Mouse (Mus musculus) megakaryocyte-erythroid progenitor cell, adult 5-6 weeks (primary cell): ENCODE results near the gene Uvssa. TPM values are rescaled to one million over a fixed set of nuclear protein-coding genes. Genes with fewer than 3 reads are reported as not detected.

Source experiments
- ATAC-seq: replicated peaks from 2 replicates; pipeline ENCODE4 v1.8.0; 2016; ENCODE audit warnings: mild to moderate bottlenecking, inconsistent platforms; ENCODE audit not compliant: severe bottlenecking, poor library complexity, low FRiP score, low TSS enrichment
- total RNA-seq, 2 experiments: library from RNA; stranded (forward) in 1 of 2; stranded (reverse) in 1 of 2; fragments of 200-1000, 215-1000 nt in 1 of 2; fragments of >200 nt in 1 of 2; fragmentation: Nextera tagmentation in 1 of 2; gene quantifications; 2 replicates each; pipeline ENCODE4 v1.2.3; 2014 to 2017

The Uvssa gene
- total RNA-seq, 2 experiments from 2014 or later: 4.9 to 13.2 TPM

DNA sequence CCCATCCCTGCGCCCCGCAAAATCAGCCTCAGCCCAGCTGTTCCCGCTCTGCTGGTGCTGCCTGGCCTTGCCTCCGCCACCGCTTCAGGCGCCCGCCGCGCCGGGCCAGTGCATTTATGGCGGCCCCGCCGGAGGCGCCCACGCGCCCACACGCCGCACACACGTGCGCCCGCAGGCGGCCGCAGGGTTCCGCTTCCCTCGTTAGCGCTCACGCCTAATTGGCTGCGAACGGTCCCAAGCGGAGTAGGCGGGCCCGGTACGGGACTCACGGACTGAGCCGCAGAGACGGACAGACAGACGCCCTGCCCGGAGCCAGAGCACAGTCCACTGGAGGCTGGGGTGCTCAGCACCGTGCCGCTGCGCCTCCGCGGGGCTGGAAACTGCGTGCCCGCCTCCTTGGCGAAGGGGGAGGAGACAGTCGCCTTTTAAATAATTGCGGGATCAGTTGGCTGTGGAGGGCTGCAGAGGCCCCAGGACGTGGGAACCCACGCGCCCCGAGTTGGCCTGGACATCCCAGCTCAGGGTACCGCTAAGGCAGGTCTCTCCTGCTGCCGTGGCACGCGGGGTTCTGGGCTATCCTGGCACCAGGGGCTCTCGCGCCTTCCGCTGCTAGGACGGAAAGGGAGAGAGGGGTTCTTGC lies 55.9 kb downstream of the Uvssa start:
- ATAC-seq: no peak

DNA sequence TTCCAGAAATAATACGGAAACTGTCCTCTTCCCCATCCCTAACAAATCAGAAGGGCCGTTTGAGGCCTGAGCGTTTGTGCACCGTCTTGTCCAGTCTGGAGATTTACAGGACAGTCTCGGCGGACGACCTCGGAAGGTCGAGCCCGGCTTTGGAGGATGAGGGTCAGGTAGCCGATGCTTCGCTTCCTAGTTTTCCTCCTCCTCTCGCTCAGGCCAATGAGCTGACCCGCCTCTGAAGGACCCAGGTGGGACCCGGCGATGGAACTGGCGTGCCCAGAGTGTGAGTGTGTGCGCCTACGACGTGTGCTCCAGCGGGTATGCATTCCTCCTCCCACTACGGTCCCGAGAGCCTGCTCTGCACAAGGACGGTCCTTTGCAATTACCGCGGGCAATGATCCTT lies 56.8 kb downstream of the Uvssa start:
- no peak for ATAC-seq

DNA sequence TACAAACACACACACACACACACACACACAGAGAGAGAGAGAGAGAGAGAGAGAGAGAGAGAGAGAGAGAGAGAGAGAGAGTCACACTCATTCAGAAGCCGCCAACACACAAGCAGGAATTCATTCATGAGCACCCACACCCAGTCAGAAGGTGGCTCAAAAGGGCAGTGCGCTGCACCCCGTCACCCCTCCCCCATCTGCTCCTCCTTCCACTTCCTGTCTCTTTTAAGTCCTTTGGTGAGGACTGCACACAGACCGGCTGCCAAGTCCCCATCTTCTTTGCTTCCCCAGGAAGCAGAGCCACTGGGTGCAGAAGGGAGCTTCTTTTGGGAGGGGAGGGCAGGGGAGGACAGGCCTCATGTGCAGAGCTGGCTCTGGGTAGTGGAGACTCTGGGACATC lies 57.6 kb downstream of the Uvssa start:
- no peak for ATAC-seq

DNA sequence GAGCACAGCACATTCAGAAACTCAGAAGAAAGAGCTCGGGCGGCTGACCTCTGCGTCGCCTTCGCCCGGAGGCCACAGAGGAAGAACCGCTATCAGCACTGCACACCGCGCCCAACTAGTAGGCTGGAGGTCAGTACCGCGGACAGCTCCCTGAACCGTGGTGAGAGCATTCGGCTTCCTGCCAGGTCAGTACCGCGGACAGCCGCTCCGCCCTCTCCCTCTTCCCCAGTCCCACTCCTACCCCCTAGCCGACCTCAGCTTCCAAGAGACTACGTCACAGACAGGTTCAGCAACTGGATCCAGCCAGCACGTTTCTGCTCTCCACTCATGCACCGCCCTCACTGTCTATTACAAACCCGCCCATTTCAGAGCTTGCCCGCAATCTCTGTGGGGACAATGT lies 59.9 kb downstream of the Uvssa start:
- ATAC-seq: peak; percentile 85

DNA sequence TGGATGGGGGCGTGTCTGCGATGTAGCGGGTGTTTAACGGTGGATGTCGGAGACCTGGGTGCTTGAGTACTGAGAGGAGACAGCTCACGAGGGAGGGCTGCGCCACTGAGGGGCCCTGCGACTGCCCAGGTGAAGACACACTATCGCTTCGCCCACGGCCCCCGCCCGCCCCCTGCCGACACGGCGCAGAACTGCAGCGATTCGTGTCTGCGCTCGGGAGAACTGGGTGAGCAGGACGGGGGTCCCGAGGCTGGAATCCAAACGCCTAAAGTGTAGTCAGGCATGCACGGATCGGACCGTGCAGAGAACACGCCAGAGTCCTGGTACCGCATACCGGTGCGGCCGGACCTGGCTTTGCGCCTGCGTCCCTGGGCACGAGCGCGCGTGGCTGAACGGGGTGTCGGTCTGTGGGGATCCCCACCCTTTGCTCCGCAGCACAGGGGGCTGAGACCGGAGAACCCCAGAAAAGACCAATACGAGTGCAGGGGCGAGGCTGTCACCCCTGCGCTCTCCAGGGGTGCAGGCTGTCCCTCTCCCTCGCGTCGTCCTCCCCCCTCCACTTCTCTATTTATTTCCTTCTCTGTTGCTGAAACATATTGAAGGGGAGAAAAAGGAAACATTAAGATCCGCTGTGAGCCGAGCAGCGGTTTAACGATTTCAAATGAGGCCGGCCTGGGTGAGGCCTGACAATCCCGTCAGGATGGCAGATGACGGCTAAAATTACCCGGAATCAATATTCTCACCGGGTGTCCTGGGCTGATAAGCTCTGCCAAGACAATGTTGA lies 64.8 kb downstream of the Uvssa start:
- peak; percentile 71 for ATAC-seq

DNA sequence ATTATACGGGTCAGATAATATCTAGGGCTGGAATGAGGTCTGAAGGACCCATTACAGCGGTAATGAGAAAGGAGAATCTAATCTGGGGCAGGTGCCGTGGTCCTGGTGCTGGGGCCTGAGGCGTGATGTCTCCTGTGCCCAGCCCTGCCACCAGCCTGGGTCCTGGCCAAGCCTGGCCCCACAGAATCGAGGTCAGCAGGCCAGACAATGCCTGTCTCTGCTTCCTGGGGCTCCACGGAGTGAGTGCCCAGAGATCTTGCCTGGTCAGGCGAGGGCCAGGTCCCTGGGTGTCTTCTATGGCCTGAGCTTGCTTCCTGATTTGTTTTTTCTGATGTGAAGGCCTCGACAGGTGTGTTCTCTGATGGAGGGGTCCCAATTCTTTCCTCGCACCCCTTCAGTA lies 65.4 kb downstream of the Uvssa start:
- ATAC-seq: peak; percentile 29; the same call in 1 of the 2 replicates

DNA sequence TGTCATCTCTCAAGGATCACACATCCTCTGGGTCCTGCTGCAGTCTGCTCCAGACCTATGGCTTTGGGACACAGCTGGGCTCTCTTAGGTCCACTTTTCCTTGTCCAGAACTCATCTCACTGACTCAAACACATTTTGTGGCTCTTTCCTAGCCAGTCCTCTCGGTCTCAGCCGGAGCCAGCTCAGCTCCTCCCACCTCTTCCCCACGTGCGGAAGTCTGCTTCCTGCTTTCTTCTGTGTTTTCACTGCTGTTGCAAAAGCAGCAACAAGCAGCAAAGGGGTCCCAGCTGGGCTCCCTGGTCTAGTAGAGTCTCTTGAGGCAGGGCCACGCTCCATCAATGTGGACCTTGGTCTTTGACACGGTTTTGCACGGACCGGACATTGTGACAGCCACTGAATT lies 77.4 kb downstream of the Uvssa start:
- ATAC-seq: no peak

DNA sequence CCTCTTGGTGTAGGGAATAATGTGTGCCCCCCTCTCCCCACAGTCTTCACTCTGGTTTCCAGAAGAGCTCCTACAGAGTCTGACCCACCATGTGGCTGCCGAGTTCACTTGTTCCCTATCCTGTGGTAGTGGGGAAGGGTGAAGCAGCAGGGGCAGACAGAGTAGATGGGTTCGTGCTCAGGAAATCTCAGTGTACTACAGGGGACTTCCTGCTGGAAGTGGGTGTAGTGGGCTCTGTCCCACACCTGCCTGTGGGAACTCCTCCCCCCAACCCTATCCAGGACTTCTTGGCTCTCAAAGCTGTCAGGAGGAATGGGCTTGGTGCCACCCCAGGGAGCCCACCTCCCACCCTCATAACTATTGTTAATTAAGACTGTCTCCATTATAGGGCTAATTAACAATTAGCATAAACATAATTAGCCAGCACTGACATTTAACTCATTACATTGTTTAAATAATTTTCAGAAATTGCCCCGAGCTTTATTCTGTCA lies 79.8 kb downstream of the Uvssa start:
- ATAC-seq: no peak

DNA sequence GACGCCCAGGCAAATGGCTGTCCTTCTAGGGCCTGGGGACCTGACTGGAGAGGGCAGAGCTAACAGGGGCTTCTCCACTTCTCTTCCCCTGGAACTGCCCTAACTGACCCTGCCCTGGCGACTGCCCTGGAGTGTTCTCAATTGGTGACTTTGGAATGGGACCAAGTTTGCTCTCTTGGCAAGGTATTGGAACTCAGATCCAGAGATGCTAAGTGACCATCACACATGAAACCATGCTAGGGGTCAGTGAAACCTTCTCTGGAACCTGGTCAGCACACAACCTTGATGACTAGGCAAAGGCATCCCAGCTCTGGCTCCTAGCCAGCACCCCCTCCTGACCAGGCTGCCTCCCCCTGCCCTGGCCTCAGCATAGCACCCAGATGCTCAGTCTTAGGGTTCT lies 80.8 kb downstream of the Uvssa start:
- ATAC-seq: no peak

DNA sequence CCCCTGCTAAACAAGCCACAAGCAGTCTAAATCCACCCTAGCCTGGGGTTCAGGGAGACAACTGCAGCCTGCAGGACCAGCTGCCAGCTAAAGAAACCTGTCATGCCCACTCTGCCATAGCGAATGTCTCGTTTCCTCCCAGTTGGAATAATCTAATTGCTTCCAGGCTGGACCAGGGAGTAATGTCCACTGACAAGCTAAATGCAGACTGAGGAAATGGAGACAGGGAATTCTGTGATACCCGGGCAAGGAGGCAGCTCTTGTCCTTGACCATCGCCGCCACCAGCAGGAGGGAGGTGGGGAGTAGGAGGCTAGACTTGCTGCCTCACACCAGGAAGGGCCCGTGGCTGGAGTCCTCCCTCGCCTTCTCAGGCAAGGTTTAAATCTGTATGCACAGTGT lies 86.0 kb downstream of the Uvssa start:
- ATAC-seq: no peak

DNA sequence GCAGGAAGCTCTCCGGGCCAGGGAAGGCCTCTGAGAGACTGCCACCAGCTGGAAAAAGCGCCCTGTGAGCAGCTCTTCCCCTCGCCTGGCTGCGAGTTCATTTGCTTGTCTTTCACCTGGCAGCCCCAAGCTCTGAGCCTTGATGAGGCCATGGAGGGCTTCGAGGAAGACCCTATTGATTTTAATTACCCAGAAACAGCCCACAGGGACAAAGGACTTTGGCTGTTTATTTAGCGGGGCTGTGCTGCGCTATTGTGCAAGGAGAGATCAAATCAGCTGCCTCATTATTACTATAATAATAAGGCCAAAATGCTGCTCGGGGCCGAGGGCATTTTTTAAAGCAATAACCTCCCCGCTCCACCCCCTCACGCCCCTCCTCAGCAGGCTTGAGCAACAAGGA lies 87.1 kb downstream of the Uvssa start:
- no peak for ATAC-seq

Other genes starting within 250 kb of the Uvssa start
- 23.4 and 35.0 TPM in 2 replicates for gene Spon2, start 160.1 kb upstream of the Uvssa start, total RNA-seq (2014; fragmentation: Nextera tagmentation)
- 14.8 and 15.1 TPM in 2 replicates for gene Spon2, start 160.1 kb upstream of the Uvssa start, total RNA-seq (2017)
- 208 and 216 TPM in 2 replicates for gene Ctbp1, start 103.6 kb upstream of the Uvssa start, total RNA-seq (2014; fragmentation: Nextera tagmentation)
- 136 and 192 TPM in 2 replicates for gene Ctbp1, start 103.6 kb upstream of the Uvssa start, total RNA-seq (2017)
- 60.4 and 69.2 TPM in 2 replicates for gene Maea, start 43.0 kb upstream of the Uvssa start, total RNA-seq (2014; fragmentation: Nextera tagmentation)
- gene Maea, start 43.0 kb upstream of the Uvssa start, total RNA-seq (2017): 218 and 226 TPM in 2 replicates
- not detected in 2 replicates for gene Nkx1-1, start 55.4 kb downstream of the Uvssa start, total RNA-seq (2014; fragmentation: Nextera tagmentation)
- gene Nkx1-1, start 55.4 kb downstream of the Uvssa start, total RNA-seq (2017): not detected in 2 replicates